Mouse (Mus musculus) cortical plate, adult 2 months (tissue): ENCODE results near the gene Lypd4.

Experiments used
- CTCF ChIP-seq: fragments of 200-500 bp; IDR thresholded peaks from 2 replicates; pipeline ENCODE4 v1.5.1; 2011; ENCODE audit warnings: mild to moderate bottlenecking, control low read depth, low read length; ENCODE audit not compliant: insufficient read depth; ENCODE audit errors: extremely low read depth
- POLR2A ChIP-seq: fragments of 200-500 bp; IDR thresholded peaks from 2 replicates; pipeline ENCODE4 v1.6.1; 2011; ENCODE audit warnings: mild to moderate bottlenecking, low read length, control low read depth; ENCODE audit not compliant: insufficient read depth; ENCODE audit errors: extremely low read depth

GRCm38 (mm10) chr7:24896269-24896668 is 26.5 kb upstream of the Lypd4 start:
- TF ChIP-seq POLR2A: no peak
- TF ChIP-seq CTCF: no peak
